Mouse (Mus musculus): ENCODE measurements around the gene Phactr2. TPM values are rescaled to one million over a fixed set of nuclear protein-coding genes. Genes with fewer than 3 reads are reported as not detected.

Phactr2 gene
- polyA plus RNA-seq, 1 experiment from 2014 or later = 7.0 TPM

GRCm38 (mm10) chr10:13289252-13289961, 184.8 kb downstream of the Phactr2 start:
- ATAC-seq = peak; percentile 81
- H3K9ac ChIP-seq (ENCODE audit: low read depth, low read length) = no peak overlapping the region
- 74% methylated on average over 8 of the region's 8 CpGs for WGBS
- no peaks in the 10 kb centered on the region for H3K9me3 ChIP-seq (replicated peaks; ENCODE audit: control insufficient read depth, low read length, poor library complexity, severe bottlenecking)
- H3K4me3 ChIP-seq (ENCODE audit: low read depth, low read length) = no peak overlapping the region
- no peaks in the 10 kb centered on the region for H3K36me3 ChIP-seq (ENCODE audit: control insufficient read depth, insufficient read depth, low read length)
- H3K4me2 ChIP-seq (ENCODE audit: low read length) = no peak overlapping the region
- H3K4me1 ChIP-seq (ENCODE audit: control insufficient read depth, insufficient read depth, low read length) = no peaks in the 10 kb centered on the region; the same call in 1 of the 2 replicates
- H3K27me3 ChIP-seq (ENCODE audit: control insufficient read depth, insufficient read depth, low read depth, low read length) = no peaks in the 10 kb centered on the region
- H3K27ac ChIP-seq (ENCODE audit: low read length) = no peak overlapping the region

- no peaks in the 10 kb centered on the region for H3K36me3 ChIP-seq (ENCODE audit: control insufficient read depth, insufficient read depth, low read length)
- H3K4me3 ChIP-seq (ENCODE audit: low read depth, low read length) = no peak overlapping the region
- ATAC-seq = no peak
- no peaks in the 10 kb centered on the region for H3K27me3 ChIP-seq (ENCODE audit: control insufficient read depth, insufficient read depth, low read depth, low read length)
- 97% methylated on average over 5 of the region's 5 CpGs for WGBS
- H3K9me3 ChIP-seq (replicated peaks; ENCODE audit: control insufficient read depth, low read length, poor library complexity, severe bottlenecking) = no peaks in the 10 kb centered on the region
- no peak overlapping the region for H3K9ac ChIP-seq (ENCODE audit: low read depth, low read length)
- no peaks in the 10 kb centered on the region; the same call in 1 of the 2 replicates for H3K4me1 ChIP-seq (ENCODE audit: control insufficient read depth, insufficient read depth, low read length)
- no peak overlapping the region for H3K27ac ChIP-seq (ENCODE audit: low read length)
- H3K4me2 ChIP-seq (ENCODE audit: low read length) = no peak overlapping the region
Measured at GRCm38 (mm10) chr10:13288296-13288695, 185.9 kb downstream of the Phactr2 start.

GRCm38 (mm10) chr10:13283441-13283840, 190.8 kb downstream of the Phactr2 start:
- no peaks in the 10 kb centered on the region for H3K36me3 ChIP-seq (ENCODE audit: control insufficient read depth, insufficient read depth, low read length)
- H3K9me3 ChIP-seq (replicated peaks; ENCODE audit: control insufficient read depth, low read length, poor library complexity, severe bottlenecking) = no peaks in the 10 kb centered on the region
- no peaks in the 10 kb centered on the region for H3K4me1 ChIP-seq (ENCODE audit: control insufficient read depth, insufficient read depth, low read length)
- H3K27ac ChIP-seq (ENCODE audit: low read length) = no peak overlapping the region
- no peak overlapping the region for H3K9ac ChIP-seq (ENCODE audit: low read depth, low read length)
- no peak overlapping the region for H3K4me2 ChIP-seq (ENCODE audit: low read length)
- H3K4me3 ChIP-seq (ENCODE audit: low read depth, low read length) = no peak overlapping the region
- no peaks in the 10 kb centered on the region for H3K27me3 ChIP-seq (ENCODE audit: control insufficient read depth, insufficient read depth, low read depth, low read length)
- WGBS = 73% methylated on average over 4 of the region's 4 CpGs
- no peak for ATAC-seq

DNA sequence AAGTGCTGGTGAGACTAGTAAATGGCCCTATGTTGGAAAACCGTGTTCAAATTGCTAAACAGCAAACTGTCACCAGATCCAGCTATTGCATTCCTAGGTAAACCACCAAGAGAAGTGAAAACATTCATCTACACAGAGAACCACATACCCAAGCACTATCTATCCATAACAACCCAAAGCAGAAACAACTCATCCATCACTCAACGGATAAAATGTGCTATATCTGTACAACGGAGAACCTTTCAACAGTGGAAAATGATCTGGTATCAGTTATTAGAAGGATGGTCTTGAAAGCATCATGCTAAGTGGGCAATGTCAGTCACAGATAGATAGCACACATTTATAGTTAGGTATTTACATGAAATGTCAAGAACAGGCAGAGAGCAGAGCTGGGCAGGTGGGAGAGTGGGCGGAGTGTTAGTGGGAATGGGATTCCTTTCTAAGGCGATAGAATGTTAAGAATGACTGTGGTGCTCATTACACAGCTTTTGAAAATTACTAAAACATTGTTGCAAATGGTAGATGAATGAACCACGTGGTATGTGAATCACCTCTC, 193.8 kb downstream of the Phactr2 start:
- Histone ChIP-seq H3K9me3 (replicated peaks; ENCODE audit: control insufficient read depth, low read length, poor library complexity, severe bottlenecking) (no peaks in the 10 kb centered on the region), H3K4me3 (ENCODE audit: low read depth, low read length) (no peak overlapping the region), H3K27me3 (ENCODE audit: control insufficient read depth, insufficient read depth, low read depth, low read length) (no peaks in the 10 kb centered on the region), H3K27ac (ENCODE audit: low read length) (no peak overlapping the region), H3K4me2 (ENCODE audit: low read length) (no peak overlapping the region), H3K36me3 (ENCODE audit: control insufficient read depth, insufficient read depth, low read length) (no peaks in the 10 kb centered on the region), H3K9ac (ENCODE audit: low read depth, low read length) (no peak overlapping the region), H3K4me1 (ENCODE audit: control insufficient read depth, insufficient read depth, low read length) (no peaks in the 10 kb centered on the region)
- 88% methylated on average over 6 of the region's 6 CpGs for WGBS
- no peak for ATAC-seq

GRCm38 (mm10) chr10:13276298-13276697, 197.9 kb downstream of the Phactr2 start:
- H3K4me2 ChIP-seq (ENCODE audit: low read length) = no peak overlapping the region
- no peaks in the 10 kb centered on the region for H3K27me3 ChIP-seq (ENCODE audit: control insufficient read depth, insufficient read depth, low read depth, low read length)
- WGBS = 89% methylated on average over 5 of the region's 5 CpGs
- H3K4me3 ChIP-seq (ENCODE audit: low read depth, low read length) = no peak overlapping the region
- H3K27ac ChIP-seq (ENCODE audit: low read length) = no peak overlapping the region
- H3K4me1 ChIP-seq (ENCODE audit: control insufficient read depth, insufficient read depth, low read length) = no peaks in the 10 kb centered on the region
- H3K9ac ChIP-seq (ENCODE audit: low read depth, low read length) = no peak overlapping the region
- ATAC-seq = no peak
- H3K36me3 ChIP-seq (ENCODE audit: control insufficient read depth, insufficient read depth, low read length) = no peaks in the 10 kb centered on the region
- no peaks in the 10 kb centered on the region for H3K9me3 ChIP-seq (replicated peaks; ENCODE audit: control insufficient read depth, low read length, poor library complexity, severe bottlenecking)

- Histone ChIP-seq H3K4me1 (ENCODE audit: control insufficient read depth, insufficient read depth, low read length) (no peaks in the 10 kb centered on the region), H3K9me3 (replicated peaks; ENCODE audit: control insufficient read depth, low read length, poor library complexity, severe bottlenecking) (no peaks in the 10 kb centered on the region), H3K4me3 (ENCODE audit: low read depth, low read length) (no peak overlapping the region), H3K4me2 (ENCODE audit: low read length) (no peak overlapping the region), H3K36me3 (ENCODE audit: control insufficient read depth, insufficient read depth, low read length) (no peaks in the 10 kb centered on the region), H3K27ac (ENCODE audit: low read length) (no peak overlapping the region), H3K9ac (ENCODE audit: low read depth, low read length) (no peak overlapping the region), H3K27me3 (ENCODE audit: control insufficient read depth, insufficient read depth, low read depth, low read length) (no peaks in the 10 kb centered on the region)
- 91% methylated on average over 6 of the region's 6 CpGs for WGBS
- no peak for ATAC-seq
Measured at GRCm38 (mm10) chr10:13275152-13275551, 199.1 kb downstream of the Phactr2 start.

GRCm38 (mm10) chr10:13274699-13275098, 199.5 kb downstream of the Phactr2 start:
- 92% methylated on average over 4 of the region's 4 CpGs for WGBS
- ATAC-seq = no peak
- Histone ChIP-seq H3K4me1 (ENCODE audit: control insufficient read depth, insufficient read depth, low read length) (no peaks in the 10 kb centered on the region), H3K4me2 (ENCODE audit: low read length) (no peak overlapping the region), H3K9me3 (replicated peaks; ENCODE audit: control insufficient read depth, low read length, poor library complexity, severe bottlenecking) (no peaks in the 10 kb centered on the region), H3K36me3 (ENCODE audit: control insufficient read depth, insufficient read depth, low read length) (no peaks in the 10 kb centered on the region), H3K27ac (ENCODE audit: low read length) (no peak overlapping the region), H3K4me3 (ENCODE audit: low read depth, low read length) (no peak overlapping the region), H3K9ac (ENCODE audit: low read depth, low read length) (no peak overlapping the region), H3K27me3 (ENCODE audit: control insufficient read depth, insufficient read depth, low read depth, low read length) (no peaks in the 10 kb centered on the region)

- no peaks in the 10 kb centered on the region for H3K9me3 ChIP-seq (replicated peaks; ENCODE audit: control insufficient read depth, low read length, poor library complexity, severe bottlenecking)
- no peak for ATAC-seq
- H3K9ac ChIP-seq (ENCODE audit: low read depth, low read length) = no peak overlapping the region
- H3K4me2 ChIP-seq (ENCODE audit: low read length) = no peak overlapping the region
- H3K4me1 ChIP-seq (ENCODE audit: control insufficient read depth, insufficient read depth, low read length) = no peaks in the 10 kb centered on the region
- H3K36me3 ChIP-seq (ENCODE audit: control insufficient read depth, insufficient read depth, low read length) = no peaks in the 10 kb centered on the region
- no peak overlapping the region for H3K27ac ChIP-seq (ENCODE audit: low read length)
- H3K4me3 ChIP-seq (ENCODE audit: low read depth, low read length) = no peak overlapping the region
- WGBS = 88% methylated on average over 1 of the region's 1 CpGs
- no peaks in the 10 kb centered on the region for H3K27me3 ChIP-seq (ENCODE audit: control insufficient read depth, insufficient read depth, low read depth, low read length)
Measured at GRCm38 (mm10) chr10:13273756-13274155, 200.5 kb downstream of the Phactr2 start.

GRCm38 (mm10) chr10:13271716-13272115, 202.5 kb downstream of the Phactr2 start:
- Histone ChIP-seq H3K4me3 (ENCODE audit: low read depth, low read length) (no peak overlapping the region), H3K36me3 (ENCODE audit: control insufficient read depth, insufficient read depth, low read length) (no peaks in the 10 kb centered on the region), H3K4me2 (ENCODE audit: low read length) (no peak overlapping the region), H3K9me3 (replicated peaks; ENCODE audit: control insufficient read depth, low read length, poor library complexity, severe bottlenecking) (no peaks in the 10 kb centered on the region), H3K27ac (ENCODE audit: low read length) (no peak overlapping the region), H3K27me3 (ENCODE audit: control insufficient read depth, insufficient read depth, low read depth, low read length) (no peaks in the 10 kb centered on the region), H3K9ac (ENCODE audit: low read depth, low read length) (no peak overlapping the region), H3K4me1 (ENCODE audit: control insufficient read depth, insufficient read depth, low read length) (no peaks in the 10 kb centered on the region)
- ATAC-seq = no peak
- 87% methylated on average over 8 of the region's 8 CpGs for WGBS

Measured in midbrain, embryonic 16.5 days (tissue).